Mouse (Mus musculus): ENCODE results near the gene Lrrc4. TPM values are rescaled to one million over a fixed set of nuclear protein-coding genes. Genes with fewer than 3 reads are reported as not detected.

Lrrc4 gene
- polyA plus RNA-seq, 1 experiment, result 0.06 TPM

DNA sequence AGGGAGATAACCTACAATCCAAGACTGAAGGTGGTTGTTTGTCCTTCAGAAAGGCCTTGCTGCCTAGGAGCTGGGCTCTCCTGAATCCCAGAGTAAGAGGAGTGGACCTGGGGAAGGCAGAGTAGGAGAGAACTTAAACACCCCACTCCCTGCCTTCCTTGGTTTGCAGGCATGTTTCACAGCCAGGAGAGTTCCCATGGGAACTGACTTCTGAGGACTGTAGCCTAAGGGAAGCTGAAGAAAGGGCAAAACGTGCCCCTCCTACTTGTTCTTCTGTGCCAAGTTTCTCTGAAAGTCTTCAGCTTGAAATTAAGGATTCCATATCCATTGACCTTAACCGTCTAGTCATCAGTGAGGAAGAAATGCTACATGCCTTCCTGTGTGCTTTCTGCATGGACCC, 188.6 kb downstream of the Lrrc4 start:
- Histone ChIP-seq H3K9me3 (no peaks in the 10 kb centered on the region), H3K4me3 (replicated peaks) (no peak overlapping the region), H3K4me1 (peaks cover 14% of the 10 kb centered on the region), H3K36me3 (replicated peaks; ENCODE audit: low read length) (peaks cover 38% of the 10 kb centered on the region), H3K27me3 (replicated peaks) (no peaks in the 10 kb centered on the region)
- no peak for TF ChIP-seq FLI1 (IDR thresholded peaks at IDR 0.05; ENCODE audit: low read length)
- TF ChIP-seq GATA1 (IDR thresholded peaks at IDR 0.05; ENCODE audit: borderline replicate concordance, low read length), result no peak

DNA sequence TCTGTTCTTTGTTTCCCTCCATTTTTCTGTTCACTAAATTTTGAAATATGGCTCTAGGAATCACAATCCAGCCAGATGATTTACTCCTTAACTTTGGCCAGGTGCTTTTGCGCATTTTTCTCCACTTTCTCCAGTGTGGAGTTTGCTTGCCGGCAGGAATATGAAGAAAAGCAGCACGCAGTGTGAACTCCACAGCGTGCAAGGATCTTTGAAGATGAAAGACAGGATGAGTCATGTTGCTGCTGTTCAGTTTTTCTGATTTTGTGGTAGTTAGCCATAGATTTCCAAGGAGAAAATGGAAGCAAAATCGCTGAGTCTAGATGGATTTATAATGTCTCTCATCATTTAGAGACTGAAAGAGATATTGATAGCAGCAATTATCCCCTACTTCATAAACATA, 191.5 kb downstream of the Lrrc4 start:
- Histone ChIP-seq H3K4me1 (peaks cover 38% of the 10 kb centered on the region), H3K36me3 (replicated peaks; ENCODE audit: low read length) (peaks cover 48% of the 10 kb centered on the region), H3K9me3 (no peaks in the 10 kb centered on the region), H3K4me3 (replicated peaks) (no peak overlapping the region), H3K27me3 (replicated peaks) (no peaks in the 10 kb centered on the region)
- no peak for TF ChIP-seq FLI1 (IDR thresholded peaks at IDR 0.05; ENCODE audit: low read length)
- TF ChIP-seq GATA1 (IDR thresholded peaks at IDR 0.05; ENCODE audit: borderline replicate concordance, low read length), result no peak

- no peaks in the 10 kb centered on the region for H3K9me3 ChIP-seq
- H3K36me3 ChIP-seq (replicated peaks; ENCODE audit: low read length), result peaks cover 51% of the 10 kb centered on the region
- H3K27me3 ChIP-seq (replicated peaks), result no peaks in the 10 kb centered on the region
- no peak overlapping the region for H3K4me3 ChIP-seq (replicated peaks)
- peaks cover 36% of the 10 kb centered on the region for H3K4me1 ChIP-seq
- no peak for TF ChIP-seq FLI1 (IDR thresholded peaks at IDR 0.05; ENCODE audit: low read length)
- TF ChIP-seq GATA1 (IDR thresholded peaks at IDR 0.05; ENCODE audit: borderline replicate concordance, low read length), result no peak
Observed at GRCm38 (mm10) chr6:28635531-28636348, 195.8 kb downstream of the Lrrc4 start.

GRCm38 (mm10) chr6:28635092-28635491, 196.5 kb downstream of the Lrrc4 start:
- no peak for TF ChIP-seq GATA1 (IDR thresholded peaks at IDR 0.05; ENCODE audit: borderline replicate concordance, low read length)
- TF ChIP-seq FLI1 (IDR thresholded peaks at IDR 0.05; ENCODE audit: low read length), result no peak
- Histone ChIP-seq H3K36me3 (replicated peaks; ENCODE audit: low read length) (peaks cover 44% of the 10 kb centered on the region), H3K9me3 (no peaks in the 10 kb centered on the region), H3K27me3 (replicated peaks) (no peaks in the 10 kb centered on the region), H3K4me3 (replicated peaks) (no peak overlapping the region), H3K4me1 (peaks cover 37% of the 10 kb centered on the region)

GRCm38 (mm10) chr6:28633656-28634055, 197.9 kb downstream of the Lrrc4 start:
- Histone ChIP-seq H3K27me3 (replicated peaks) (no peaks in the 10 kb centered on the region), H3K9me3 (no peaks in the 10 kb centered on the region), H3K36me3 (replicated peaks; ENCODE audit: low read length) (peaks cover 42% of the 10 kb centered on the region), H3K4me1 (peaks cover 40% of the 10 kb centered on the region), H3K4me3 (replicated peaks) (no peak overlapping the region)
- TF ChIP-seq FLI1 (IDR thresholded peaks at IDR 0.05; ENCODE audit: low read length), result no peak
- TF ChIP-seq GATA1 (IDR thresholded peaks at IDR 0.05; ENCODE audit: borderline replicate concordance, low read length), result no peak

DNA sequence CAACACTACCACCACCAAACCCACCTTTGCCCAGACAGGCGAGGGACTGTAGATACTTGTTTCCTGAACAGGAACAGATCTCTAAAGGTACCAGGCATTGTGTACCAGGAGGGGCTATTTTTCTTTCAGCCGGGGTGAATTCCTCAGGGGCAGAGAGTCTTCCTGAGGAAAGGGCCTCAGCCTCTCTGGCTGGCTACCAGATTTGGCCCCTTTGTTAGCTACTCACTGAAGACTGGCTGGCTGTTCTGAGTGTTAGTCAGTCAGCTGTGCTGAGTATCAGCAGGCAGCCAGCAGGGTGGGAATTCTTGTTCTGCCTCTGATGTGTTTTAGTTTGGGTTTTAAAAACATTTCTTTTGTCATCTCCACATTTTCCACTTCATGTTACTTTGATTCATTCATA, 198.4 kb downstream of the Lrrc4 start:
- no peaks in the 10 kb centered on the region for H3K27me3 ChIP-seq (replicated peaks)
- H3K4me3 ChIP-seq (replicated peaks), result no peak overlapping the region
- peaks cover 43% of the 10 kb centered on the region for H3K4me1 ChIP-seq
- H3K9me3 ChIP-seq, result no peaks in the 10 kb centered on the region
- TF ChIP-seq FLI1 (IDR thresholded peaks at IDR 0.05; ENCODE audit: low read length) (no peak), GATA1 (IDR thresholded peaks at IDR 0.05; ENCODE audit: borderline replicate concordance, low read length) (no peak)
- H3K36me3 ChIP-seq (replicated peaks; ENCODE audit: low read length), result peaks cover 43% of the 10 kb centered on the region

DNA sequence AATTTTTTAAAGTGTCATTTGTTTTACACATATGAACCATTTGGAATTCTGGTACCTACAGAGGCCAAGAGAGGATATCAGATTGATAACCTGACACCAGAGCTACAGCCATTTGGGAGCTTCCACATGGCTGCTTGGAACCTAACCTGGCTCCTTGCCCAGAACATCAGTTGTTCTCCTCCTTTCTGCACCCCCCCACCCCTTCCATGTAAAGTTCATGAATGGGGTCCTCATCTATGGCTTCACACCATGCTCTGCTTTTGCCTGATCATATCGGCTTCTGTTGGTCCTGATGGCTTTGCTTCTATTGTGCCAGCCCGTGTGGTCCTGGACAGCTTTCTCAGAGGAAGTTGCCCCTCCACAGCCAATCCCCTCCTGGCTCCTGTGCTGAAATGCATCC, 200.6 kb downstream of the Lrrc4 start:
- H3K9me3 ChIP-seq, result no peaks in the 10 kb centered on the region
- H3K36me3 ChIP-seq (replicated peaks; ENCODE audit: low read length), result peaks cover 54% of the 10 kb centered on the region
- peaks cover 38% of the 10 kb centered on the region for H3K4me1 ChIP-seq
- TF ChIP-seq FLI1 (IDR thresholded peaks at IDR 0.05; ENCODE audit: low read length), result no peak
- TF ChIP-seq GATA1 (IDR thresholded peaks at IDR 0.05; ENCODE audit: borderline replicate concordance, low read length), result no peak
- no peak overlapping the region for H3K4me3 ChIP-seq (replicated peaks)
- no peaks in the 10 kb centered on the region for H3K27me3 ChIP-seq (replicated peaks)

DNA sequence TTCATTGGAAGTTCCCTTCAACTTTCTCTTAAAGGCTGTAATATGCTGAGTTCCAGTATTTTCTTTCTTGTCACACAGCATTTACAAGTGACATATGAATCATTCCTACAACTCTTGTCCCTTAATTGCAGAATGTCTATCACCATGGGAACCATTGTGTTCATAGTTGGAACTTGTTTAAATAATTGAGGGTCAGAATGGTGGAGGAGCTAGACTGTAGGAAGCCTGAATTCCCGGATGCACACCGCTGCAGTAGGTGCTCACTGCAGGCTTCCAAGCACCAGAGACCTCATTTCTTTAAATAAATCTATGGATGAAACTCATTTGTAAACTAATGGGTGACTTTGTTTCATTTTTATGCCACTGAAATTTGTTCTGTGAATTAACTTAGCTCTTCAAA, 201.7 kb downstream of the Lrrc4 start:
- Histone ChIP-seq H3K4me3 (replicated peaks) (no peak overlapping the region), H3K36me3 (replicated peaks; ENCODE audit: low read length) (peaks cover 54% of the 10 kb centered on the region), H3K4me1 (peaks cover 38% of the 10 kb centered on the region), H3K9me3 (no peaks in the 10 kb centered on the region), H3K27me3 (replicated peaks) (no peaks in the 10 kb centered on the region)
- TF ChIP-seq FLI1 (IDR thresholded peaks at IDR 0.05; ENCODE audit: low read length), result no peak
- no peak for TF ChIP-seq GATA1 (IDR thresholded peaks at IDR 0.05; ENCODE audit: borderline replicate concordance, low read length)

- Histone ChIP-seq H3K4me3 (replicated peaks) (no peak overlapping the region), H3K27me3 (replicated peaks) (no peaks in the 10 kb centered on the region), H3K9me3 (no peaks in the 10 kb centered on the region), H3K4me1 (peaks cover 52% of the 10 kb centered on the region), H3K36me3 (replicated peaks; ENCODE audit: low read length) (peaks cover 49% of the 10 kb centered on the region)
- TF ChIP-seq FLI1 (IDR thresholded peaks at IDR 0.05; ENCODE audit: low read length) (no peak), GATA1 (IDR thresholded peaks at IDR 0.05; ENCODE audit: borderline replicate concordance, low read length) (no peak)
Observed at GRCm38 (mm10) chr6:28628408-28628807, 203.1 kb downstream of the Lrrc4 start.

GRCm38 (mm10) chr6:28622963-28623362, 208.6 kb downstream of the Lrrc4 start:
- Histone ChIP-seq H3K36me3 (replicated peaks; ENCODE audit: low read length) (peaks cover 20% of the 10 kb centered on the region), H3K27me3 (replicated peaks) (no peaks in the 10 kb centered on the region), H3K4me3 (replicated peaks) (peak overlapping the region; percentile 67), H3K4me1 (peaks cover 86% of the 10 kb centered on the region), H3K9me3 (no peaks in the 10 kb centered on the region)
- no peak for TF ChIP-seq FLI1 (IDR thresholded peaks at IDR 0.05; ENCODE audit: low read length)
- TF ChIP-seq GATA1 (IDR thresholded peaks at IDR 0.05; ENCODE audit: borderline replicate concordance, low read length), result no peak
